Mouse (Mus musculus): Measurements from ENCODE around the gene Dst.

Gene Dst

GRCm38 (mm10) chr1:34252267-34252666 is 344.2 kb downstream of the Dst start:
- no peak for DNase-seq

DNA sequence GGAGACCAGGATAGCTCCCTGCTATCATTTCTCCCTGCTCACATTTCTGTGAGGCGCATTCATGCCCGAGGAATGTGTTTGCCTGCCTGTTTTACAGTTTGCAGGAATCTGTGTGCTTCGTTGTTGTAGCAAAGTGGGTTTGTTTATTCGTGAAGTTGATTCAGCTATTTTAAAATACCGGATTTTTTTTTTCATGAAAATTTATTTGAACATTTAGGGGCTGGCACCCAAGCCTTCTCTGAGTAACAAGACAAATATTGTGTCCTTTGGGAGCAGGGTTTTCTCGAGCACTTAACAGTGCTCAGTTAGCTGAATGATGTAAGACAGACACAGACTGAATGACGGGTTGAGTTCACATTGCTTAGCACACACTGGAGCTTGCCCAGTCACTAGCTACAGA is 345.9 kb downstream of the Dst start:
- DNase-seq: no peak

GRCm38 (mm10) chr1:34259898-34260297 is 351.9 kb downstream of the Dst start:
- DNase-seq: no peak

GRCm38 (mm10) chr1:34261011-34261410 is 353.0 kb downstream of the Dst start:
- no peak for DNase-seq

GRCm38 (mm10) chr1:34268520-34268919 is 360.5 kb downstream of the Dst start:
- no peak for DNase-seq

GRCm38 (mm10) chr1:34269578-34269977 is 361.6 kb downstream of the Dst start:
- no peak for DNase-seq

DNA sequence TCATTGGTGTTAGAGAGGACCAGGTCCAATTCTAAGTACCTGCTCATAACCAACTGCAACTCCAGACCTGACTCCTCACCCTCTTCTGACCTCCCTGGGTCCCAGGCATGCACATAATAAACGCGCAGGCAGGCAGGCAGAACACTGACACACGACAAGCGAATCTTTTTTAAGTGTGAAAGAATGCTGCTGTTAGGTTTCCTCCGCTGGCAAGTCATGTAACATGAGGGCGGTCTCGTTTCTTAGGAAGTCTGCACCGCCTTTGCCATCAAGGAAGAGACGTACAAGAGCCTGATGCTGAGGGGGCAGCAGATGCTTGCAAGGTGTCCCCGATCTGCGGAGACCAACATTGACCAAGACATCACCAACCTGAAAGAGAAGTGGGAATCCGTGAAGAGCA is 365.9 kb downstream of the Dst start:
- no peak for DNase-seq

DNA sequence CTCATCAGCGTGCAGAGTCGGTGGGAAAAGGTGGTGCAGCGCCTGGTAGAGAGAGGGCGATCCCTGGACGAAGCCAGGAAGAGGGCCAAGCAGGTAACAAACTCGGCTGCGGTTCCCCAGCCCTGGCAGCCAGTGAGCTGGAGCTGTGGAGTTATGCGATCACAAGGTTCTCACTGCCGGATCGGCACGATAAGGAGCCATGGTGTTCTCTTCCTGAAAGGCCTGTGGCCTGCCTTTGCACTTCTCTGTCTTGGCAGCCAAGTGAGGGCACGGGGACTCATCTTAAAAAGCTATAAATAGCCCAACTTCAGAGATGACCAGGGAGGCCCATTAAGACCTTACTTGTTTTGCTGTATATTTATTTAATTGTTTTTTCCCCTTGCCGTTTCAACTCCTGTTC is 367.8 kb downstream of the Dst start:
- DNase-seq: no peak

DNA sequence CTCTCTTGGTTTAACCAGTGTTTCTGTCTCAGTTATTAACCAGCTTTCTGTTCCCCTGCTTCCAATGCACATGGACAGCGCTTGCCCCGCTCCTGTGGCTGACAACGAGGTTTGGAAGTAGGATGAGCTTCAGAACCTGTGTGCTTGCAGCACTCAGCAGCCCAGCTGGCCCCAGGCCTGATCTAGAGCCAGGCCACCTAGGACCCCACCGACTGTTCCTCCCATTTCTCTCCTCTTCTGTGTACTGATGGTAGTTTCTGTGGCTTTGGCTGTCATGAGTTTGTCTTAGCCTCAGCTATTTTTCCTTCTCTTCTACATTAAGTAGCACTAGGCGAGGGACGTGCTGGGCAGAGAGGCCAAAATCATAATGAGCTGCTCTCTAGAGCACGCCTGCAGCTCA is 368.7 kb downstream of the Dst start:
- DNase-seq: no peak

GRCm38 (mm10) chr1:34277259-34277658 is 369.2 kb downstream of the Dst start:
- no peak for DNase-seq

GRCm38 (mm10) chr1:34283502-34283901 is 375.5 kb downstream of the Dst start:
- DNase-seq: no peak

GRCm38 (mm10) chr1:34284979-34285378 is 377.0 kb downstream of the Dst start:
- no peak for DNase-seq

DNA sequence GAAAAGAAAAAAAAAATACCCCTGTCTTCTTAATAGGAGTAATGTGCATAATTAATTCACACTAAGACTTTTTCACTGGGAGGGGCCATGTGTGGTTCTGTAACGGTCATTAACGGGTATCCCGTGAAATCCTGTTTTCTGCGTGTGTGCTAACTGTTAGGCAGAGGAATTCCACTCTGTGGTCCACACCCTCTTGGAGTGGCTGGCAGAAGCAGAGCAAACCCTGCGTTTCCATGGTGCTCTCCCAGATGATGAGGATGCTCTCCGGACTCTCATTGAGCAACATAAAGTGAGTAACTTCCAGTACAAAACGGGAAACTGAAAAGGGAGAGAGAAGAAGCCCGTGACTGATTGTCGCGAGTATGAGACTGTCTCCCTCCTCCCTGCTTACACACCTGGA is 379.7 kb downstream of the Dst start:
- no peak for DNase-seq

DNA sequence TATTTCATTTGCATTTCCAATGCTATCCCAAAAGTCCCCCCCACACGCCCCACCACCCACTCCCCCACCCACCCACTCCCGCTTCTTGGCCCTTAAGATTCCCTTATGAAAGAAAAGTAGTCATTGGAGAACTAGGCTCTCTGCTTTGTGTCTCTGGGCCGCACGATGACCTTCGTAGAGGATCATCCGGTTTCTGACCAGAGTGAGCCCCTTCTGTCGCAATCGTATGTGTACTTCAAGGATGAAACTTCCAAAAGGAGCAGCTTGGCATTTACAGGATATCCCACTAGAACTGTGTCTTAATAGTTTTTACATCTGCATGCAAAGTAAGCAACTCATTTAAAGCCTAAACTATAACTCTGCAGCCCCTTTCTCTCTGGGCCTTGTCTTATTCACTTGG is 380.2 kb downstream of the Dst start:
- no peak for DNase-seq

DNA sequence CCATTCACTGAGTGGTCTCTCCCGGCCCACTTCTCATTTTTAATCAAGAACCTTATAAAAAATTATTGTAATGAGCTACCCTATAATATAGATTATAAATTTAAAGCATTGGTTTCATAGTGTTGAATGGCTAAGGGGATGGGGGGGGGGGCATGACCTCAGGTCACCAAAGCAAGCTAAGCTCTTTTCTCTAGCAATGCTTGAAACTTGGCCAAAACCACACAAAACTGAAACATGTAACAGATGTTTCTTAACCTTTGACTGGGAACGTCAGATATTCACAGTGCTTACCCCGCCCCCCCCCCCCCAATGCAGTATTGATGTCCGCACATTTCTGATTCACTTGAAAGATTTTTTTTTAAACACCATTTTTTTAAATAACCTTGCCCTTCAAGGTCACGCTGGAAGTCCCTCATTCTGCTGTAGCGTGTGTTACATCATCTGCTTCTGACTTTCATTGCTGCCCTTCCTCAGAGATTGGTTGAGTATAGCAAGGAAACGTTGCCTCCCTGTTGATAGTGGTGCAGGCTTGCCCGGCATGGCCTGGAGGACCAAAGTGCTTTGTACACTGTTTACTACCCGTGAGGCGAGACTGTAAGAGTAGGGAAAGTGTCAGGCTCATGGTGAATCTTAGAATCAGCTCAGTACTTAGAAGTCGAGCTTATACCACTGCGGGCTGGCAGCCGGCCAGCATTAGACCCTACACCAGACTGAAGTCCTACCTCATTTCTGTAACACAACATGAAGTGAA is 380.9 kb downstream of the Dst start:
- no peak for DNase-seq

GRCm38 (mm10) chr1:34289472-34289748 is 381.4 kb downstream of the Dst start:
- DNase-seq: no peak

GRCm38 (mm10) chr1:34290321-34290720 is 382.3 kb downstream of the Dst start:
- DNase-seq: no peak

GRCm38 (mm10) chr1:34293198-34293597 is 385.2 kb downstream of the Dst start:
- no peak for DNase-seq

GRCm38 (mm10) chr1:34297636-34298035 is 389.6 kb downstream of the Dst start:
- DNase-seq: no peak

- no peak for DNase-seq
These were observed 390.7 kb downstream of the Dst start for GRCm38 (mm10) chr1:34298631-34299184.

DNA sequence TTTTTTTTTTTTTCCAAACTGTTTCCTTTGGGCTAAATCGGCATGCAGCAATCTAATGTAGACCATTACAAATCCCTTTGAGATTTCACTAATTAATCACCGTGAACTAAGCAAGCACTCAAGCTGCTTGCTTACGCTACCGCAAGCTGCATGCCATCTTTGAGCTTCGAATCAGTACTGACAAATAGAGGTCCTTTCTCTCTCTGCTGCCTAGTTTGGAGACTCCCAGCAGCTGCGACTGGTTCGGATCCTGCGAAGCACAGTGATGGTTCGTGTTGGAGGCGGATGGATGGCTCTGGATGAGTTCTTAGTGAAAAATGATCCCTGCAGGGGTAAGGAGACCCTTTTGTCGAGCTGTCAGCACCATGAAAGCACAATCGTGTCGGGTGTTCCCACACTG is 391.5 kb downstream of the Dst start:
- DNase-seq: no peak

DNA sequence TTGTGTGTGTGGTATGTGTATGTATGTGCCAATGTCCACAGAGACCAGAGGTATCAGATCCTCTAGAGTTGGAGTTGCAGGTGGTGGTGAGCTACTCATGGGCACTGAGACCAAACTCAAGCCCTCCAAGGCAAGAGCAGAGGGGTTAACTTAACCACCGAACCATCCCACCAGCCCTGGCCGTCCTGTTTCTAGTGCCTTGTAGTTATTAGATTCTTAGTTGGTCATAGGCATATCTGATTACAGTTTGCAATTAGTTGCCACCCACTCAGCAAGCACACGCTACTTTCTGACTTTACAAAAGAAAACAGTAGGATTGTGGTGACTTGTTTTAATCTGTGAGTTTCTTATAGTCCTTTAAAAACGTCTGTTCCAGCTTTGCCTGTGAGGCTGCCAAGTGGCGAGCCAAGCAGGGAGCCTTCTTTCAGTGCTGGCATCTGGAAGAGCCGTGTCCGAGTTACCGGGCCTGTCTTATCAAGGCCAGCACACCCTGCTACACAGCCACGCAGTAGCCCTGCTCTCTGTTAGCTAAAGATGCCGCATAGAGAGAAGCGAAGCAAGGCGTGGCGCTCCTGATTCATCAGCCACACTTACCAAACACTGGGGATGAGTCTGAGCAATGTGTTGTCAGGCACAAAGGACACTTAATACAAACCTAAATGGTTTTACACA is 392.4 kb downstream of the Dst start:
- no peak for DNase-seq

GRCm38 (mm10) chr1:34304227-34304626 is 396.2 kb downstream of the Dst start:
- DNase-seq: no peak

DNA sequence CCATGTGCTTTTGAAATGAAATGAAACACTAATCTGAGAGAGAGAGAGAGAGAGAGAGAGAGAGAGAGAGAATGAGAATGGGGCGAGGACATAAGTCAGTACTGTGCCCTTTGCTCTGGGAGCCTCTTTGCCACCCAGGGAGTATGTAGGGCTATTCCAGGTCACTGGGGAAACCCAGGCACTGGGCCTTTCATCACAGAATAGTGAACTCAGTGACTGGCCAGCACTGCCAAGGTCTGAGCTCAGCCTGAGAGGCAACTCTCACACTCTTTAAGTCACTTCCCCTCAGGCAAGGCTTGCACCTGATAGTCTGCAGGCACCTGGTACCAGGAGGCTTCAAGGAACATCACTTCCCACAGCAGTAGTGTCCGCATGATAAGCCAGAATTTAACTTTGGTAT is 398.7 kb downstream of the Dst start:
- DNase-seq: no peak

DNA sequence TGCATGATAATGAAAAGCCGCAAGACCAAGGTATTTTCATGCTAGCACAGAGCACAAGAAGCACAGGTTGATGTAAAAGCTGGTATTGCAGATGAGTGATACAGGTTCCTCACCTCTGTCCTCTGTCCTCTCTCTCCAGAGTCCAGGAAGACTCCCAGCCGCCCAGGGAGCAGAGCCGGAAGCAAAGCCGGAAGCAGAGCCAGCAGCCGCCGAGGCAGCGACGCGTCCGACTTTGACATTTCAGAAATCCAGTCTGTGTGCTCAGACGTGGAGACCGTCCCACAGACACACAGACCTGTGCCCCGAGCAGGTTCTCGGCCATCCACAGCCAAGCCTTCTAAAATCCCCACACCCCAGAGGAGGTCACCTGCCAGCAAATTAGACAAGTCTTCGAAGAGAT is 399.2 kb downstream of the Dst start:
- DNase-seq: no peak

All from B cell, adult 2 months (primary cell).